ENCODE assay signal across 24 mouse cellular contexts in genomic region chr19:40616021-40616420, GRCm38 (mm10). TPM values are rescaled to one million over a fixed set of nuclear protein-coding genes. Genes with fewer than 3 reads are reported as not detected.
A peak's percentile ranks its signal among the peaks of the same experiment; 100 is the strongest.
DNase-seq lines count a peak whose midpoint lies in the region; ATAC-seq and TF ChIP-seq lines count a peak whose summit lies in the region.
"Had no signal": no experiment of that assay in that cellular context is flagged by ENCODE, and none has a peak within 500 bp of the region (broad histone marks: within the 10 kb centered on the region; RNA-seq: fewer than 3 reads in every experiment).

No protein-coding gene starts in this region.

- no peak overlapping the region for H3K4me3 ChIP-seq in spleen, adult 2 months (ENCODE audit: extremely low read depth, insufficient read depth, insufficient read length)
- no peak overlapping the region for H3K4me3 ChIP-seq in forebrain, embryonic 14.5 days (ENCODE audit: low read depth, low read length)
- H3K4me3 ChIP-seq in liver, embryonic 11.5 days (ENCODE audit: low read depth, low read length): no peak overlapping the region
- H3K4me3 ChIP-seq: forebrain, embryonic 10.5 days; heart, adult 2 months; hindbrain, embryonic 13.5 days; limb, embryonic 13.5 days; liver, embryonic 13.5 days; midbrain, embryonic 15.5 days; myocyte had no signal

- TF ChIP-seq POLR2A in spleen, adult 2 months (IDR thresholded peaks at IDR 0.05; ENCODE audit: low read depth, low read length): no peak

- H3K36me3 ChIP-seq in spleen, adult 2 months (ENCODE audit: control insufficient read depth, insufficient read depth, low read length): no peaks in the 10 kb centered on the region
- no peaks in the 10 kb centered on the region for H3K36me3 ChIP-seq in forebrain, embryonic 14.5 days (ENCODE audit: control insufficient read depth, insufficient read depth, low read length)
- no peaks in the 10 kb centered on the region for H3K36me3 ChIP-seq in liver, embryonic 11.5 days (ENCODE audit: control insufficient read depth, insufficient read depth, low read length)
- H3K36me3 ChIP-seq: forebrain, embryonic 10.5 days; hindbrain, embryonic 13.5 days; limb, embryonic 13.5 days; liver, embryonic 13.5 days; midbrain, embryonic 15.5 days had no signal

- peak; percentile 40 to 73 for DNase-seq in spleen, adult 2 months (ENCODE audit: low read depth in 1 of 2, low spot score in 2 of 2)
- DNase-seq in spleen, adult 12 weeks (ENCODE audit: low spot score): no peak
- peak; percentile 61 for DNase-seq in A20 (ENCODE audit: low read depth, low spot score)
- DNase-seq in forebrain, embryonic 14.5 days (ENCODE audit: low spot score): no peak
- no peak for DNase-seq in adrenal gland, adult 8-10 months
- no peak for DNase-seq in liver, embryonic 11.5 days (ENCODE audit: low spot score)
- DNase-seq: cerebellum, adult 11 months; cerebellum, adult 9-11 months; gastrocnemius, postnatal 25 days; heart, adult 2 months; kidney, adult 8-10 months; kidney, postnatal 10 days; liver, embryonic 13.5 days; lung, adult 2 months; lung, postnatal 14 days; right cerebral cortex, adult 18-20 months; right cerebral cortex, postnatal 4 days had no signal

- H3K4me2 ChIP-seq in forebrain, embryonic 14.5 days (ENCODE audit: low read length): no peak overlapping the region
- H3K4me2 ChIP-seq in liver, embryonic 11.5 days: no peak overlapping the region
- H3K4me2 ChIP-seq: hindbrain, embryonic 13.5 days; limb, embryonic 13.5 days; liver, embryonic 13.5 days; midbrain, embryonic 15.5 days had no signal

- TF ChIP-seq CTCF in spleen, adult 2 months (IDR thresholded peaks at IDR 0.05; ENCODE audit: extremely low read depth, insufficient read depth, insufficient read length, insufficient replicate concordance): no peak

- WGBS in spleen, adult 2 months: 21% methylated on average over 7 of the region's 7 CpGs
- 92% methylated on average over 7 of the region's 7 CpGs for WGBS in forebrain, embryonic 14.5 days
- 82% methylated on average over 7 of the region's 7 CpGs for WGBS in liver, embryonic 11.5 days

- no peaks in the 10 kb centered on the region for H3K27me3 ChIP-seq in spleen, adult 2 months (ENCODE audit: control insufficient read depth, insufficient read depth, low read length)
- H3K27me3 ChIP-seq in forebrain, embryonic 14.5 days (replicated peaks; ENCODE audit: control insufficient read depth, insufficient read depth, low read length): no peaks in the 10 kb centered on the region
- H3K27me3 ChIP-seq in liver, embryonic 11.5 days (replicated peaks; ENCODE audit: control insufficient read depth, insufficient read depth, low read length): no peaks in the 10 kb centered on the region
- H3K27me3 ChIP-seq: hindbrain, embryonic 13.5 days; midbrain, embryonic 15.5 days had no signal

- peak; percentile 54 for ATAC-seq in CD4-positive, CD25-positive, alpha-beta regulatory T cell, adult 4 months
- 0 out of 2 replicates have a peak, but pooled peaks have one; percentile 16 for ATAC-seq in megakaryocyte progenitor cell, adult 5-6 weeks (replicated peaks; ENCODE audit: poor library complexity)
- no peak for ATAC-seq in forebrain, embryonic 14.5 days
- ATAC-seq in liver, embryonic 11.5 days (replicated peaks; ENCODE audit: low FRiP score): no peak
- ATAC-seq: midbrain, embryonic 15.5 days had no signal

- H3K9me3 ChIP-seq in forebrain, embryonic 14.5 days (replicated peaks; ENCODE audit: control insufficient read depth, low read length): no peaks in the 10 kb centered on the region; the same call in 1 of the 2 replicates
- no peaks in the 10 kb centered on the region for H3K9me3 ChIP-seq in liver, embryonic 11.5 days (ENCODE audit: control insufficient read depth, low read length)
- H3K9me3 ChIP-seq: forebrain, embryonic 10.5 days; hindbrain, embryonic 13.5 days; limb, embryonic 13.5 days; liver, embryonic 13.5 days; midbrain, embryonic 15.5 days had no signal

- peak overlapping the region; percentile 20; the same call in 1 of the 2 replicates for H3K27ac ChIP-seq in spleen, adult 2 months (ENCODE audit: insufficient read depth, low read length)
- no peak overlapping the region for H3K27ac ChIP-seq in forebrain, embryonic 14.5 days (ENCODE audit: low read depth, low read length)
- H3K27ac ChIP-seq in liver, embryonic 11.5 days (ENCODE audit: low read depth, low read length): no peak overlapping the region
- H3K27ac ChIP-seq: forebrain, embryonic 10.5 days; heart, adult 2 months; hindbrain, embryonic 13.5 days; limb, embryonic 13.5 days; liver, embryonic 13.5 days; midbrain, embryonic 15.5 days had no signal

- H3K4me1 ChIP-seq in spleen, adult 2 months (ENCODE audit: control insufficient read depth, insufficient read depth, insufficient read length): peaks cover 4% of the 10 kb centered on the region; the same call in 1 of the 2 replicates
- H3K4me1 ChIP-seq in forebrain, embryonic 14.5 days (ENCODE audit: control insufficient read depth, insufficient read depth, low read length): peaks cover 5% of the 10 kb centered on the region
- H3K4me1 ChIP-seq in liver, embryonic 11.5 days (replicated peaks; ENCODE audit: control insufficient read depth, insufficient read depth, low read length): peaks cover 6% of the 10 kb centered on the region

- H3K9ac ChIP-seq in forebrain, embryonic 14.5 days (ENCODE audit: low read length): no peak overlapping the region
- H3K9ac ChIP-seq in liver, embryonic 11.5 days (ENCODE audit: low read depth, low read length): no peak overlapping the region
- H3K9ac ChIP-seq: hindbrain, embryonic 13.5 days; limb, embryonic 13.5 days; liver, embryonic 13.5 days; midbrain, embryonic 15.5 days had no signal

RNA-seq across cellular contexts. Expression of gene Entpd1, which starts 3.9 kb away (rescaled TPM):
- 9.1 and 10.5 TPM in 2 replicates for polyA plus RNA-seq in spleen, adult 2 months (2012; rRNA removed)
- polyA plus RNA-seq in CD4-positive, CD25-positive, alpha-beta regulatory T cell, adult 4 months (2017; shearing (Covaris generic)): 10 to 100 TPM; 44.4 to 58.8 TPM
- 6.4 and 7.9 TPM in 2 replicates for total RNA-seq in megakaryocyte progenitor cell, adult 5-6 weeks (2015)
- 7.5 and 19.3 TPM in 2 replicates for total RNA-seq in megakaryocyte progenitor cell, adult 5-6 weeks (2017)
- 9.1 and 12.8 TPM in 2 replicates for polyA plus RNA-seq in forebrain, embryonic 14.5 days (2014; fragmentation: Nextera tagmentation; extraction: Ambion mirVana)
- 10 to 100 TPM; 27.5 to 34.8 (median 31.5) TPM for total RNA-seq in adrenal gland, adult 8-10 months (2022)
- 3.0 and 3.8 TPM in 2 replicates for polyA plus RNA-seq in liver, embryonic 11.5 days (2014; fragmentation: Nextera tagmentation; extraction: Ambion mirVana)

RNA-seq across cellular contexts. Expression of gene Tctn3, which starts 4.0 kb away (rescaled TPM):
- polyA plus RNA-seq in spleen, adult 2 months (2012; rRNA removed): 4.4 and 4.5 TPM in 2 replicates
- polyA plus RNA-seq in CD4-positive, CD25-positive, alpha-beta regulatory T cell, adult 4 months (2017; shearing (Covaris generic)): 10 to 100 TPM in 1 of 2 experiments, 1 to 10 TPM in 1; 8.5 to 13.1 TPM
- total RNA-seq in megakaryocyte progenitor cell, adult 5-6 weeks (2015): 4.7 and 7.5 TPM in 2 replicates
- total RNA-seq in megakaryocyte progenitor cell, adult 5-6 weeks (2017): 5.3 and 6.6 TPM in 2 replicates
- 9.3 and 11.5 TPM in 2 replicates for polyA plus RNA-seq in forebrain, embryonic 14.5 days (2014; fragmentation: Nextera tagmentation; extraction: Ambion mirVana)
- 10 to 100 TPM in 2 of 4 experiments, 1 to 10 TPM in 2; 6.8 to 12.1 (median 8.9) TPM for total RNA-seq in adrenal gland, adult 8-10 months (2022)
- 4.9 and 5.0 TPM in 2 replicates for polyA plus RNA-seq in liver, embryonic 11.5 days (2014; fragmentation: Nextera tagmentation; extraction: Ambion mirVana)

RNA-seq across cellular contexts. Expression of gene Aldh18a1, which starts 27.8 kb away (rescaled TPM):
- polyA plus RNA-seq in spleen, adult 2 months (2012; rRNA removed): 18.0 and 27.1 TPM in 2 replicates
- polyA plus RNA-seq in CD4-positive, CD25-positive, alpha-beta regulatory T cell, adult 4 months (2017; shearing (Covaris generic)): 10 to 100 TPM; 39.2 to 80.4 TPM
- 35.5 and 39.4 TPM in 2 replicates for total RNA-seq in megakaryocyte progenitor cell, adult 5-6 weeks (2015)
- 34.3 and 44.5 TPM in 2 replicates for total RNA-seq in megakaryocyte progenitor cell, adult 5-6 weeks (2017)
- polyA plus RNA-seq in forebrain, embryonic 14.5 days (2014; fragmentation: Nextera tagmentation; extraction: Ambion mirVana): 56.3 and 66.1 TPM in 2 replicates
- total RNA-seq in adrenal gland, adult 8-10 months (2022): 10 to 100 TPM; 12.2 to 36.5 (median 16.9) TPM
- 103 and 114 TPM in 2 replicates for polyA plus RNA-seq in liver, embryonic 11.5 days (2014; fragmentation: Nextera tagmentation; extraction: Ambion mirVana)

Comparison
In these comparisons a context has a peak if more than half of its experiments do, and no peak if none do; other contexts are left out.
1. DNase-seq: peak in spleen, adult 2 months (2 of 2) and A20 (single experiment); none in spleen, adult 12 weeks (single experiment), forebrain, embryonic 14.5 days (single experiment), adrenal gland, adult 8-10 months (single experiment) and liver, embryonic 11.5 days (single experiment).
2. ATAC-seq: peak in CD4-positive, CD25-positive, alpha-beta regulatory T cell, adult 4 months (single experiment) and megakaryocyte progenitor cell, adult 5-6 weeks (single experiment); none in forebrain, embryonic 14.5 days (single experiment) and liver, embryonic 11.5 days (single experiment).